Mouse (Mus musculus): Measurements from ENCODE around the gene Prim1. TPM values are rescaled to one million over a fixed set of nuclear protein-coding genes. Genes with fewer than 3 reads are reported as not detected.
"Not testable (repeated sequence)": the region's sequence is repeated elsewhere in the genome, so short reads cannot be mapped to it uniquely, and the experiment has no call there.

Prim1 gene
- polyA plus RNA-seq, 1 experiment from 2014 or later: 102 TPM

DNA sequence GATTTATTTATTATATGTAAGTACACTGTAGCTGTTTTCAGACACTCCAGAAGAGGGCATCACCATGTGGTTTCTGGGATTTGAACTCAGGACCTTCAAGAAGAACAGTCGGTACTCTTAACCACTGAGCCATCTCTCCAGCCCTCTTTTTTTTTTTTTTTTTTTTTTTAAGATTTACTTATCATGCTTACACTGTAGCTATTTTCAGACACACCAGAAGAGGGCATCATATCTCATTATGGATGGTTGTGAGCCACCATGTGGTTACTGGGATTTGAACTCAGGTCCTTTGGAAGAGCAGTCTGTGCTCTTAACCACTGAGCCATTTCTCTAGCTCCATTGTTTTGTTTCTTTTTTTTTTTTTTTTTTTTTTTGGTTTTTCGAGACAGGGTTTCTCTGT is 37.2 kb downstream of the Prim1 start:
- H3K4me2 ChIP-seq: not testable (repeated sequence)
- H3K36me3 ChIP-seq: peaks cover 47% of the 10 kb centered on the region

DNA sequence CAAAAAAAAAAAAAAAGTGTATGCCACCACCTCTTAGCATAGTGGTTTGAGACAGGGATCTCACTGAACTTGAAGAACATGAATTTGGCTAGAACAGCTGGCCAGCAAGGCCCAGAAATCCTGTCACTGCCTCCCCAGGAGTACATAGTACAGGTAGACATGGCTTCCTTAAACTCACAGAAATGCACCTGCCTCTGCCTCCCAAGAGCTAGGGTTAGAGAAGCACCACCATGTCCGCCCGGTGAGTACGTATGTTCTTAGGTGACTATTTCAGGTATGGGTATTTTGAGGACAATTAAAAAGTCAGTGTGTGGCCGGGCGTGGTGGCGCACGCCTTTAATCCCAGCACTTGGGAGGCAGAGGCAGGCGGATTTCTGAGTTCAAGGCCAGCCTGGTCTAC is 38.0 kb downstream of the Prim1 start:
- H3K4me3 ChIP-seq (replicated peaks): no peak overlapping the region
- no peaks in the 10 kb centered on the region for H3K27me3 ChIP-seq
- no peaks in the 10 kb centered on the region for H3K9me3 ChIP-seq
- H3K4me1 ChIP-seq (replicated peaks): peaks cover 6% of the 10 kb centered on the region
- peaks cover 39% of the 10 kb centered on the region for H3K36me3 ChIP-seq
- no peak overlapping the region for H3K27ac ChIP-seq
- WGBS: 92% methylated on average over 8 of the region's 8 CpGs
- H3K4me2 ChIP-seq: no peak overlapping the region
- H3K9ac ChIP-seq (replicated peaks): no peak overlapping the region
- ATAC-seq (ENCODE audit: insufficient number of reproducible peaks, insufficient read depth, low FRiP score, low TSS enrichment, low read depth): no peak

More for the DNA sequence above, 37.2 kb downstream of the Prim1 start:
- H3K9me3 ChIP-seq; ATAC-seq (ENCODE audit: insufficient number of reproducible peaks, insufficient read depth, low FRiP score, low TSS enrichment, low read depth); H3K4me3 ChIP-seq (replicated peaks); H3K9ac ChIP-seq (replicated peaks); H3K27me3 ChIP-seq; H3K4me1 ChIP-seq (replicated peaks); H3K27ac ChIP-seq: not testable (repeated sequence)
- WGBS: 93% methylated on average over 1 of the region's 2 CpGs

DNA sequence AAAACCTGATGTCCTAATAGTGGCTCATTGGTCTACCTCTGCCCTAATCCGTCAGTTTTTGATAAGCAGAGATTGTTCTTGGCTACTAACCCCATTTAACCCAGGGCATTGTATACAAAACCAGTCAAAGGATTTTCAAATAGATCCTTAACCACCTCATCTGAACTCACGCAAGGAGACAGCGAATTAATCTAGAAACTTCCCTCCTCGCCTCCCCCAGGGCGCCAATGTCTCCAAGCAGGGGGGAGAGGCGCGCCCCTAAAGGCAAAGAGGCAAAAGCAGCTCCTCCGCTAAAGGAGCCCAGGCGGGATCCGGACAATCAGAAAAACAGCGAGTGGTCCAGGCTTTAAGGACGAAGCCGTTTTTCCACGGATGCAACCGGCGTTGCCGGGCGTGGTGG is 43.2 kb downstream of the Prim1 start:
- peak overlapping the region; percentile 99 for H3K27ac ChIP-seq
- H3K4me1 ChIP-seq (replicated peaks): peaks cover 16% of the 10 kb centered on the region
- peak overlapping the region; percentile 95 for H3K9ac ChIP-seq (replicated peaks)
- WGBS: 1% methylated on average over 18 of the region's 18 CpGs
- peak overlapping the region; percentile 96 for H3K4me3 ChIP-seq (replicated peaks)
- ATAC-seq (ENCODE audit: insufficient number of reproducible peaks, insufficient read depth, low FRiP score, low TSS enrichment, low read depth): peak; percentile 4; the same call in 1 of the 2 replicates
- peaks cover 15% of the 10 kb centered on the region; the same call in 1 of the 2 replicates for H3K36me3 ChIP-seq
- H3K9me3 ChIP-seq: no peaks in the 10 kb centered on the region
- peak overlapping the region; percentile 83 for H3K4me2 ChIP-seq
- H3K27me3 ChIP-seq: no peaks in the 10 kb centered on the region

- Histone ChIP-seq H3K4me3 (replicated peaks) (peak within 1 kb of the TSS; percentile 96), H3K36me3 (peaks cover 18% of the 10 kb centered on the region), H3K9me3 (no peaks in the 10 kb centered on the region), H3K9ac (replicated peaks) (peak within 1 kb of the TSS; percentile 95), H3K27me3 (no peaks in the 10 kb centered on the region), H3K27ac (peak within 1 kb of the TSS; percentile 99), H3K4me2 (peak within 1 kb of the TSS; percentile 83), H3K4me1 (replicated peaks) (peaks cover 16% of the 10 kb centered on the region)
- peak; percentile 91 for ATAC-seq (ENCODE audit: insufficient number of reproducible peaks, insufficient read depth, low FRiP score, low TSS enrichment, low read depth)
- under 1% methylated on average over 72 of the region's 72 CpGs for WGBS
Measured at GRCm38 (mm10) chr10:128058601-128059151, 43.7 kb downstream of the Prim1 start, which contains the start of gene Ptges3. TSS of gene Ptges3 (plus strand) at chr10:128058954.

DNA sequence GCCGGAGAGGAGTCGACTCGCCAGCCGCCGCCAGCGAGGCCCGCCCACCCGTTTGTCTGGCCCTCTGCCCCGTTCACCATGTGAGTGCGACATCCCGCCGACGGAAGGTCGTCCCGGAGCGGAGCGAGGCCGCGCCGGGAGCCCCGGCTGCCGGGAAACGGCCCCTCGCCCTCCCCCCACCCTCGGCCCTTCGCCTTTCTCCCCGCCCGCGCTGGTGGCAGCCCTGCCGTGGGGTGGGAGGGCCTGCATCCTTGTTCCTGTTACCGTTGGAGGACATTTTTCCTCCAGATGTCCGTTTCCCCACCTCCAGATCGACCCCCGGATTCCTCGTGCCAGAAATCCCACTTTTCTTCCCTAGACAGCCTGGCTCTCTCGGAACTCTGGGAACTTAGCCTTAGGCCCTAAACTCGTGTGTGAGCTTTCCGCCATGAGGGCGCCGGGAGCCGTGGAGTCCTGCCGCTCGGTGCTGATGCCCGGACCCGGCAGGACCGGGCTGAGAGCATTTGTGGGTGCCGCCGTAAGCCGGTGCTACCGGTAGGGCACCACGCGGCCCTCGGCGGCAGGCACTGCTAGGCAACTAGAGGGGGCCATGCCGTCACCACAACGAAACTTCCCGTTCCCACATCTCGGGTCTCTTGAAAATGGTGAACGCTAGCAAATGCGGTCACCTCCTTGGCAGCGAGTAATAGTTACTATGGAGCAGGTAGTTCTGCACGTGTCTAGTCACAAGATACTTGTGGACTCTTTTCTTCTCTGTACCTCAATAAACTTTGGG is 44.4 kb downstream of the Prim1 start:
- ATAC-seq (ENCODE audit: insufficient number of reproducible peaks, insufficient read depth, low FRiP score, low TSS enrichment, low read depth): peak; percentile 28
- Histone ChIP-seq H3K27me3 (no peaks in the 10 kb centered on the region), H3K27ac (peak overlapping the region; percentile 99), H3K36me3 (peaks cover 25% of the 10 kb centered on the region), H3K4me1 (replicated peaks) (peaks cover 16% of the 10 kb centered on the region), H3K4me3 (replicated peaks) (peak overlapping the region; percentile 96), H3K9ac (replicated peaks) (peak overlapping the region; percentile 95), H3K4me2 (peak overlapping the region; percentile 83), H3K9me3 (no peaks in the 10 kb centered on the region)
- under 1% methylated on average over 62 of the region's 62 CpGs for WGBS

DNA sequence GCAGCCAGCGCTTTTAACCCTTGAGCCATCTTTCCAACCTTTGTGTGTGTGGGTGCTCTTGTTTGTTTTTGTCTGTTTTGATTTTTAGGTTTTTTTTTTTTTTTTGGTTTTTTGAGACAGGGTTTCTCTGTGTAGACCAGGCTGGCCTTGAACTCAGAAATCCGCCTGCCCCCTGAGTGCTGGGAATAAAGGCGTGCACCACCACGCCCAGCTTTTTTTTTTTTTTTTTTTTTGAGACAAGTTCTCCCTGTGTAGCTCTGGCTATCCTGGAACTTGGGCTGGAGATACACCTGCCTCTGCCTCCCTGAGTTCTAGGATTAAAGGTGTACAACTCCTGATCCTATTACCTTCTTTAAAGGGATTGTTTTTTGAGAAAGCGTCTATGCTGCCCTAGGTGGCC is 46.1 kb downstream of the Prim1 start:
- peaks cover 34% of the 10 kb centered on the region for H3K36me3 ChIP-seq
- no peak overlapping the region for H3K27ac ChIP-seq
- H3K4me1 ChIP-seq (replicated peaks): peaks cover 16% of the 10 kb centered on the region
- 87% methylated on average over 5 of the region's 5 CpGs for WGBS
- H3K27me3 ChIP-seq: no peaks in the 10 kb centered on the region
- H3K9ac ChIP-seq (replicated peaks): peak overlapping the region; percentile 95
- H3K4me2 ChIP-seq: peak overlapping the region; percentile 83
- H3K9me3 ChIP-seq: no peaks in the 10 kb centered on the region
- no peak for ATAC-seq (ENCODE audit: insufficient number of reproducible peaks, insufficient read depth, low FRiP score, low TSS enrichment, low read depth)
- peak overlapping the region; percentile 96 for H3K4me3 ChIP-seq (replicated peaks)

- H3K9ac ChIP-seq (replicated peaks): no peak overlapping the region
- no peaks in the 10 kb centered on the region for H3K27me3 ChIP-seq
- 92% methylated on average over 6 of the region's 6 CpGs for WGBS
- peaks cover 35% of the 10 kb centered on the region for H3K36me3 ChIP-seq
- H3K4me1 ChIP-seq (replicated peaks): peaks cover 16% of the 10 kb centered on the region
- no peak overlapping the region for H3K4me2 ChIP-seq
- H3K27ac ChIP-seq: no peak overlapping the region
- no peak overlapping the region for H3K4me3 ChIP-seq (replicated peaks)
- H3K9me3 ChIP-seq: no peaks in the 10 kb centered on the region
- no peak for ATAC-seq (ENCODE audit: insufficient number of reproducible peaks, insufficient read depth, low FRiP score, low TSS enrichment, low read depth)
Measured at GRCm38 (mm10) chr10:128062221-128062989, 47.4 kb downstream of the Prim1 start.

GRCm38 (mm10) chr10:128066072-128066471 is 51.1 kb downstream of the Prim1 start:
- ATAC-seq (ENCODE audit: insufficient number of reproducible peaks, insufficient read depth, low FRiP score, low TSS enrichment, low read depth): no peak
- Histone ChIP-seq H3K36me3 (peaks cover 64% of the 10 kb centered on the region), H3K4me1 (replicated peaks) (no peaks in the 10 kb centered on the region), H3K9me3 (0 out of 2 replicates have a peak, but pooled peaks cover 3% of the 10 kb centered on the region), H3K4me2 (no peak overlapping the region), H3K9ac (replicated peaks) (no peak overlapping the region), H3K27ac (no peak overlapping the region), H3K27me3 (no peaks in the 10 kb centered on the region), H3K4me3 (replicated peaks) (no peak overlapping the region)
- 88% methylated on average over 5 of the region's 5 CpGs for whole genome bisulfite sequencing

GRCm38 (mm10) chr10:128069201-128069600 is 54.2 kb downstream of the Prim1 start:
- Histone ChIP-seq H3K9me3 (0 out of 2 replicates have a peak, but pooled peaks cover 3% of the 10 kb centered on the region), H3K27me3 (no peaks in the 10 kb centered on the region), H3K4me1 (replicated peaks) (no peaks in the 10 kb centered on the region), H3K4me2 (no peak overlapping the region), H3K9ac (replicated peaks) (no peak overlapping the region), H3K27ac (no peak overlapping the region), H3K4me3 (replicated peaks) (no peak overlapping the region), H3K36me3 (peaks cover 72% of the 10 kb centered on the region)
- no peak for ATAC-seq (ENCODE audit: insufficient number of reproducible peaks, insufficient read depth, low FRiP score, low TSS enrichment, low read depth)
- 97% methylated on average over 4 of the region's 4 CpGs for WGBS

DNA sequence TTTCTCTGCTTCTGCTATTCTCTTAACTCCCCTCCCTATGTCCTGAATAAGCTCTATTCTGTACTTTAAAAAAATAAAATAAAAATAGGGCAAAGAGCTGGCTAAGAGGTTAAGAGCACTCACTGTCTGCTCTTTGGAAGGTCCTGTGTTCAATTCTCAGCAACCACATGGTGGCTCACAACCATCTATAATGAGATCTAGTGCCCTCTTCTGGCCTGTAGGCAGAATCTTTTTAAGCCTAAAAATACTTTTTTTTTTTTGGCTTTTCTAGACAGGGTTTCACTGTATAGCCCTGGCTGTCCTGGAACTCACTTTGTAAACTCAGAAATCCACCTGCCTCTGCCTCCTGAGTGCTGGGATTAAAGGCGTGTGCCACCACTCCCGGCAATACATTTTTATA is 55.5 kb downstream of the Prim1 start:
- not testable (repeated sequence) for H3K27me3 ChIP-seq; H3K27ac ChIP-seq; H3K4me1 ChIP-seq (replicated peaks); H3K9ac ChIP-seq (replicated peaks); ATAC-seq (ENCODE audit: insufficient number of reproducible peaks, insufficient read depth, low FRiP score, low TSS enrichment, low read depth); H3K9me3 ChIP-seq; H3K4me2 ChIP-seq; H3K4me3 ChIP-seq (replicated peaks)
- WGBS: 94% methylated on average over 2 of the region's 2 CpGs
- H3K36me3 ChIP-seq: peaks cover 71% of the 10 kb centered on the region

DNA sequence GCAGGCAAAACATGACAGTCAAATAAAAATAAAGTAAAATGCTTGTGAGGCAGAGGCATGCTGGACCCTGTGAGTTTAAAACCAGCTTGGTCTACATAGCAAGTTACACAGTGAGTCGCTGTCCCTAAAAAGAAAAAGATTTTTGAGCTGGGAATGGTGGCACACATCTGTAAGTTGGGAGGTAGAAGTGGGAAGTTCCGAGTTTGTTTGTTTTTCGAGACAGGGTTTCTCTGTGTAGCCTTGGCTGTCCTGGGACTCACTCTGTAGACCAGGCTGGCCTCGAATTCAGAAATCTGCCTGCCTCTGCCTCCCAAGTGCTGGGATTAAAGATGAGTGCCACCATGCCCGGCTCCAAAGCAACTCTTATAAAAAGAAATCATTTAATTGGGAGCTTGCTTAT is 63.3 kb downstream of the Prim1 start:
- not testable (repeated sequence) for H3K4me3 ChIP-seq (replicated peaks); H3K9ac ChIP-seq (replicated peaks); ATAC-seq (ENCODE audit: insufficient number of reproducible peaks, insufficient read depth, low FRiP score, low TSS enrichment, low read depth); H3K4me2 ChIP-seq; H3K9me3 ChIP-seq; H3K27me3 ChIP-seq; H3K27ac ChIP-seq; H3K4me1 ChIP-seq (replicated peaks)
- WGBS: 78% methylated on average over 5 of the region's 5 CpGs
- H3K36me3 ChIP-seq: peaks cover 39% of the 10 kb centered on the region
